Mouse (Mus musculus): ENCODE data around the gene Grap. TPM values are rescaled to one million over a fixed set of nuclear protein-coding genes. Genes with fewer than 3 reads are reported as not detected.

Gene Grap
- polyA plus RNA-seq (2014; fragmentation: Nextera tagmentation; extraction: Ambion mirVana), result 5.6 and 5.9 TPM in 2 replicates

DNA sequence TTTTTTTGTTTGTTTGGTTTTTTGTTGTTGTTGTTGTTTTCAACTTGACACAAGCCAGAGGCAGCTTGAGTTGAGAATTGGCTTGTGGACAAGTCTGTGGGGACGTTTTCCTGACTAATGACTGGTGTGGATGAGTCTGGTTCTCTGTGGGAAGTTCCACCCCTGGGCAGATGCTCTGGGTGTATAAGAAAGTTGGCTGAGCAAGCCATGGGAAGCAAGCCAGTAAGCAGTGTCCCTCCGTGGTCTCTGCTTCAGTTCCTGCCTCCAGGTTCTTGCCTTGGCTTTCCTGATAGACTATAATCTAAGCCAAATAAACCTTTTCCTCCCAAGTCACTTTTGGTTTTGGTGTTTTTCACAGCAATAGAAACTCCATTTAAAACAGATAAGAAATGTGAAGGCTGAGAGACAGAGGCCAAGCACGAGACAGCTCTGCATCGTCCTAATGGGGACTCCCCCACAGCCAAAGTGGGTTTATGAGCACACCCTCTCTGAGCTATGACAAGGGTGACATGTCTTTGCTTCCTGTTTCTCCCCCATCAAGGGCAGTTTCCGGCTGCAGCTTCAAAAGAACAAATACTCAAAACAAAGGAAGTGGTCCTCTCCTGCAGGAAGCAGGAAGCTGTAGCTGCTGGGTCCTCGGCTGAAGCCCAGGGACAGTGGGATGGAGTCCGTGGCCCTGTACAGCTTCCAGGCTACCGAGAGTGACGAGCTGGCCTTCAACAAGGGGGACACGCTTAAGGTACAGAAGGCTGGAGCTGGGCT lies at the start of gene Grap:
Gene Grap, plus strand, starts transcription at position 580 of the 762 bp plus-strand sequence.
- Histone ChIP-seq H3K27me3 (ENCODE audit: control insufficient read depth, insufficient read depth, low read length) (no peaks in the 10 kb centered on the region), H3K36me3 (ENCODE audit: control insufficient read depth, insufficient read depth, low read length) (no peaks in the 10 kb centered on the region), H3K27ac (ENCODE audit: low read depth, low read length) (no peak within 1 kb of the TSS), H3K9ac (ENCODE audit: low read length) (no peak within 1 kb of the TSS), H3K4me2 (ENCODE audit: low read depth, low read length, severe bottlenecking) (no peak within 1 kb of the TSS), H3K4me3 (ENCODE audit: low read depth, low read length) (no peak within 1 kb of the TSS), H3K4me1 (replicated peaks; ENCODE audit: control insufficient read depth, insufficient read depth, low read length) (no peaks in the 10 kb centered on the region), H3K9me3 (ENCODE audit: control insufficient read depth, low read length) (no peaks in the 10 kb centered on the region)
- DNase-seq (ENCODE audit: low spot score), result no peak
- 82% methylated on average over 10 of the region's 10 CpGs for WGBS
- ATAC-seq (replicated peaks; ENCODE audit: low FRiP score), result no peak

DNA sequence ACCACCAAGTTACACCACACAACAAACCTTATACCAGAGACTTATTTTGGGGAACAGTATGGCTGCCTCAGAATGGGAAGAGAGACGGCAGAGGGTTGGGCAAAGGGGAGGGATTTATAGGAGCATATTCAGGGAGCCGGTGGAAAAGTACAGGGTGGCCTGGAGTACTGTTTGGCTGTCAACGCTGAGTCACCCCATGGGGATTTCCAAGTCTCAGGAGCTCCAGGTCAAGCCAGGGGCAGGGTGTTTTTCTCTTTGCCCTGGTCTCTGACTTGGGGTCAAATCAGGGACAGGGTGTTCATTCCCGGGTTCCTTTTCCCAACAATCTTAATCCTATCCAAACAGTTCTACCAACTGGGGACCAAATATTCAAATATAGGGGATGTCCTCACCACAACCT lies 45.0 kb upstream of the Grap start:
- H3K9ac ChIP-seq (ENCODE audit: low read length), result no peak overlapping the region
- H3K4me1 ChIP-seq (replicated peaks; ENCODE audit: control insufficient read depth, insufficient read depth, low read length), result no peaks in the 10 kb centered on the region
- DNase-seq (ENCODE audit: low spot score), result no peak
- no peaks in the 10 kb centered on the region for H3K9me3 ChIP-seq (ENCODE audit: control insufficient read depth, low read length)
- H3K27me3 ChIP-seq (ENCODE audit: control insufficient read depth, insufficient read depth, low read length), result no peaks in the 10 kb centered on the region
- no peak for ATAC-seq (replicated peaks; ENCODE audit: low FRiP score)
- H3K36me3 ChIP-seq (ENCODE audit: control insufficient read depth, insufficient read depth, low read length), result no peaks in the 10 kb centered on the region
- no peak overlapping the region for H3K4me2 ChIP-seq (ENCODE audit: low read depth, low read length, severe bottlenecking)
- H3K27ac ChIP-seq (ENCODE audit: low read depth, low read length), result no peak overlapping the region
- no peak overlapping the region for H3K4me3 ChIP-seq (ENCODE audit: low read depth, low read length)
- WGBS, result 80% methylated on average over 4 of the region's 4 CpGs

DNA sequence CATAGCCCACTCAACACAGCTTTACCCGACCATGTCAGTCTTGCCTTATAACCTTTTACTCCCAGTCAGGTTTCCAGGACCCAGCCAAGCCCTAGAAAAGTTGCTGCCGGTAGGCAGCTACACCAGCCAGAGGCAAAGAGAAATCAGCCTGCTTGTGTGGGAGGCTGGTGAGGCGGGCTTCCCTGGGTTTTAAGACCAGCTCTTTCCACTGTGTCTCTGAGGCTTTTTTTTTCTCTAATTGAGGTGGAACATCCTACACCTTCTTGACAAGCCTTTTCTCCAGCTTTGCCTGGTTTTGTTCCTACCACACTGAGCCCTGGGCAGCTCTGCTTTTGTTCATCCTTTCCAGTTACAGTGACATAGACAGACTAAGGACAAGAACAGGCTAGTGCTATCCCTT lies 41.9 kb upstream of the Grap start:
- no peak for DNase-seq (ENCODE audit: low spot score)
- WGBS, result 81% methylated on average over 3 of the region's 3 CpGs
- Histone ChIP-seq H3K9me3 (ENCODE audit: control insufficient read depth, low read length) (no peaks in the 10 kb centered on the region), H3K27me3 (ENCODE audit: control insufficient read depth, insufficient read depth, low read length) (no peaks in the 10 kb centered on the region), H3K4me1 (replicated peaks; ENCODE audit: control insufficient read depth, insufficient read depth, low read length) (no peaks in the 10 kb centered on the region), H3K4me3 (ENCODE audit: low read depth, low read length) (no peak overlapping the region), H3K27ac (ENCODE audit: low read depth, low read length) (no peak overlapping the region), H3K9ac (ENCODE audit: low read length) (no peak overlapping the region), H3K36me3 (ENCODE audit: control insufficient read depth, insufficient read depth, low read length) (no peaks in the 10 kb centered on the region), H3K4me2 (ENCODE audit: low read depth, low read length, severe bottlenecking) (no peak overlapping the region)
- ATAC-seq (replicated peaks; ENCODE audit: low FRiP score), result no peak

DNA sequence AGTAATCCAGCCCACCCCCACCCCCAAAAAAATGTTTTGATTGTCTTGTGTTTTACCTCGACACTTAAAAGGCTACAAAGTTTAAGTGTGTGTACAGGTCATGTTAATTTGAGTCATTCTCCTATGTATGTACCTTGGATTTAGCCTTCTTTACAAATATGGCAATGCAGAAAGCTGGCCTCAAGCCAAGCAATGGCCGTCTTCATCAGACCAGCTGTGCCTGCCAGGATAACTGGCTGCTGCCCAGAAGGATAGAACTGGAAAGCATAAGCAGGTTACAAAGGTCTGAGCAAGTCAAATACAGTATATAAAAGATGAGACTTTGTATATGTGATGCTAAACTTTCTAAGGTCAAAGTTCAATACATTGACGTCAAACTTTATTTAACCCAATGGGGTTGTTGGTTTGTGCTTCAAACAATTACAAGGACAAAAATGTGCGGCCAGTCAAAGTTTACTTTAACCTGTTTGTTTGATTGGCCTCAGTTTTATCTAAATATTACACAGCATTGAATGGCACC lies 40.9 kb upstream of the Grap start:
- WGBS, result 87% methylated on average over 4 of the region's 4 CpGs

DNA sequence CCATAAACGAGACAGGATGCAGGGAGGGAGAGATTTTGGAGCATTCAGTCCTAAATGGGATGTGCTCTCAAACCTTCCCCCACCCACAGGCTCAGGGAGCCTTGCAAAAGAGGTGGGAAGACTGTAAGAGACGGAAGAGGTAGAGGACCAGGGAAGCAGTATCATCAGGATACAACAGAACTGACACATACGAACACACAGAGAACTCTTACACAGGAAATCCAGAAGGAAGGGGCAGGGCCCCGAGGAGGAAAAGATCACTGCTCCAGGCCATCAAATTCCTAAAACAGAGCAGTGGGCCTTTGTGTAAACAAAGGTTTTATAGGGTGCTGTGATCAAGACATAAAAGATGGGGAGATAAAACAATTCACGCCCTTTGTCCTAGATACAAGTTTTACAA lies 38.7 kb upstream of the Grap start:
- no peaks in the 10 kb centered on the region for H3K27me3 ChIP-seq (ENCODE audit: control insufficient read depth, insufficient read depth, low read length)
- no peaks in the 10 kb centered on the region for H3K36me3 ChIP-seq (ENCODE audit: control insufficient read depth, insufficient read depth, low read length)
- WGBS, result 76% methylated on average over 5 of the region's 5 CpGs
- DNase-seq (ENCODE audit: low spot score), result no peak
- peaks cover 3% of the 10 kb centered on the region; the same call in 1 of the 2 replicates for H3K4me1 ChIP-seq (replicated peaks; ENCODE audit: control insufficient read depth, insufficient read depth, low read length)
- no peak overlapping the region for H3K4me3 ChIP-seq (ENCODE audit: low read depth, low read length)
- H3K9me3 ChIP-seq (ENCODE audit: control insufficient read depth, low read length), result no peaks in the 10 kb centered on the region
- no peak overlapping the region for H3K27ac ChIP-seq (ENCODE audit: low read depth, low read length)
- no peak for ATAC-seq (replicated peaks; ENCODE audit: low FRiP score)
- H3K9ac ChIP-seq (ENCODE audit: low read length), result no peak overlapping the region
- no peak overlapping the region for H3K4me2 ChIP-seq (ENCODE audit: low read depth, low read length, severe bottlenecking)

More for the DNA sequence above, 40.9 kb upstream of the Grap start:
- Histone ChIP-seq H3K4me2 (ENCODE audit: low read depth, low read length, severe bottlenecking) (no peak overlapping the region), H3K4me3 (ENCODE audit: low read depth, low read length) (no peak overlapping the region), H3K36me3 (ENCODE audit: control insufficient read depth, insufficient read depth, low read length) (no peaks in the 10 kb centered on the region), H3K9me3 (ENCODE audit: control insufficient read depth, low read length) (no peaks in the 10 kb centered on the region), H3K9ac (ENCODE audit: low read length) (no peak overlapping the region), H3K27ac (ENCODE audit: low read depth, low read length) (no peak overlapping the region), H3K4me1 (replicated peaks; ENCODE audit: control insufficient read depth, insufficient read depth, low read length) (peaks cover 3% of the 10 kb centered on the region; the same call in 1 of the 2 replicates), H3K27me3 (ENCODE audit: control insufficient read depth, insufficient read depth, low read length) (no peaks in the 10 kb centered on the region)
- ATAC-seq (replicated peaks; ENCODE audit: low FRiP score) (no peak), DNase-seq (ENCODE audit: low spot score) (no peak)

GRCm38 (mm10) chr11:61615686-61616522 lies 37.2 kb upstream of the Grap start:
- ATAC-seq (replicated peaks; ENCODE audit: low FRiP score) (no peak), DNase-seq (ENCODE audit: low spot score) (peak; percentile 65)
- peaks cover 5% of the 10 kb centered on the region; the same call in 1 of the 2 replicates for H3K4me1 ChIP-seq (replicated peaks; ENCODE audit: control insufficient read depth, insufficient read depth, low read length)
- no peak overlapping the region; the same call in 1 of the 2 replicates for H3K4me3 ChIP-seq (ENCODE audit: low read depth, low read length)
- peak overlapping the region; percentile 30 for H3K4me2 ChIP-seq (ENCODE audit: low read depth, low read length, severe bottlenecking)
- 14% methylated on average over 19 of the region's 22 CpGs for WGBS
- no peaks in the 10 kb centered on the region; the same call in 1 of the 2 replicates for H3K27me3 ChIP-seq (ENCODE audit: control insufficient read depth, insufficient read depth, low read length)
- no peak overlapping the region for H3K27ac ChIP-seq (ENCODE audit: low read depth, low read length)
- H3K9ac ChIP-seq (ENCODE audit: low read length), result peak overlapping the region; percentile 17; the same call in 1 of the 2 replicates
- H3K36me3 ChIP-seq (ENCODE audit: control insufficient read depth, insufficient read depth, low read length), result no peaks in the 10 kb centered on the region
- H3K9me3 ChIP-seq (ENCODE audit: control insufficient read depth, low read length), result no peaks in the 10 kb centered on the region

GRCm38 (mm10) chr11:61616523-61617292 lies 36.4 kb upstream of the Grap start:
- H3K27me3 ChIP-seq (ENCODE audit: control insufficient read depth, insufficient read depth, low read length), result no peaks in the 10 kb centered on the region; the same call in 1 of the 2 replicates
- H3K4me3 ChIP-seq (ENCODE audit: low read depth, low read length), result no peak overlapping the region
- H3K4me1 ChIP-seq (replicated peaks; ENCODE audit: control insufficient read depth, insufficient read depth, low read length), result peaks cover 5% of the 10 kb centered on the region; the same call in 1 of the 2 replicates
- H3K36me3 ChIP-seq (ENCODE audit: control insufficient read depth, insufficient read depth, low read length), result no peaks in the 10 kb centered on the region
- H3K9me3 ChIP-seq (ENCODE audit: control insufficient read depth, low read length), result no peaks in the 10 kb centered on the region
- H3K4me2 ChIP-seq (ENCODE audit: low read depth, low read length, severe bottlenecking), result no peak overlapping the region
- DNase-seq (ENCODE audit: low spot score) (no peak), ATAC-seq (replicated peaks; ENCODE audit: low FRiP score) (no peak)
- H3K9ac ChIP-seq (ENCODE audit: low read length), result no peak overlapping the region
- H3K27ac ChIP-seq (ENCODE audit: low read depth, low read length), result no peak overlapping the region
- WGBS, result 54% methylated on average over 9 of the region's 9 CpGs
